Mouse (Mus musculus): ENCODE measurements at regions not wholly inside any gene's neighbourhood (a gene's known extent, or its start where the extent isn't known, plus 50 kb on each side); places are given as distances from the start of the nearest gene placed in this dataset.
A peak's percentile ranks its signal among the peaks of the same experiment; 100 is the strongest.

DNA sequence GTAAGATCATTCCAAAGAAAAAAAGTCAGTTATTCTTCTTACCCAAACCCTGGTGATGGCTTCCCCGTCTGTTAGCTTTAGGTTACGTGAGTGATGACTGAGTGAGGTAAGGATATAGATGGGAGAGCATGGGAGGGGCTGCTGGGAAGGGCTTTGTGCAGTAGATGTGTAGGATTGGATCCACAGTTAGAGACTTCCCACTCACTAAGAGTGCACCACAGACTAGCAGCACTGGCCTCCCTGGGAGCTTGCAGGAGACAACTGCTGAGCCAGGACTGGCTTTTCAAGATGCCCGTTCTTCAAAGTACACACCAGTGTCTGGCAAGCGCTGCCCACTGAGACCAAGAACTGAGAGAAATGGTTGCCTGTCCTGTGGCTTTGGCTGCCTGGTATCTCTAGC, 62.0 kb upstream of the Ifne start:
- no peak for DNase-seq (ENCODE audit: low spot score in 2 of 2)

DNA sequence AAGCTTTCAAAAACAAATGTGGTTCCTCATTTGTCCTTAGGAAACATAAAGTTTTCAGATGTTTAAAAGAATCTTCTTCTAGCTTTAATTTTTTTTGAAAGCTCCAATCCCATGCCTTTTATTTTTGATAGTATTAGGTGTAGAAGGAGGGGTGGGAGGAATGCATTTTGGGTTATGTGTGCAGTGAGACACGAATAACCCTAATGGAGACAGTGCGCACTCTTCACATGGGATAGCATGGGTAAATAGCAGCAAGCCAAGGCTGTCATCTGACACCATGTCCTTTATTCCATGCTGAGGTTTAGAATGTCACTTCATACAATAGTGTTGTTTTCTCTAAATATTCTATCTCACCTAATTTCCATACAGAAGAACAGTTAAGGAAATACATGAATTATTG, 60.7 kb upstream of the Ifne start:
- DNase-seq (ENCODE audit: low spot score in 2 of 2): no peak

DNA sequence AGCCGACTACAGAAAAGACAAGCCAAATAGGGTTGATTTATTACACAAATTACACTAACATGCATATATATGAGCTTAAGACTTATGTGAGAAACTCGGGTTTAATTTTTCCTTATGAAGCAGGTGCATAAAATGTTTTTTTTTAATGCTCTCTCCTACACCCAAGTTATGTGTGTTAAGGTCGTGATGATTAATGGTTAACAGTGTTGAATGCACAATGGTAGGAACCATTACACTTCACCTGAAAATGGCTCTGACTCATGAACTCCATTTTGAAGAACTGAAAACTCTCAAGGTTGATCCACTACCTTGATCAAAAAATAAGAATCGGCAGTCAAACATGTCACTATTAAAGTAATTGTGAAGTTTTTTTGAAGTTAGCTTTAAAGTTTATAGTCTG, 59.4 kb upstream of the Ifne start:
- no peak for DNase-seq (ENCODE audit: low spot score in 2 of 2)

DNA sequence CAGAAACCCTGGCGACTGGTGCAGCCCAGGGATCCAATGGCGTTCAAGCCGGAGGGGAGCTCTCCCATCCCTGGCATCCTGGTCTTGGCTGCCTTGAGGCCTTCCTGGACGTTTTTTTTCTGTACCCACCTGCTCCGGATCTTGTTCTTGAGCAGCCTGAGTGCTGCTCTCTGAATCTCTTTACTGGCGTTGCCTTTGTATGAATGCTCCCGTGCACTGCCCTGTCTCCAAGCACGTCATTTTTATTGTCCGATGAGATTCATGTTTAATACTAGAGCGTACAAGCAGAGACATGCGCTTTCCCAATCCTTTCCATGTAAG, 58.7 kb upstream of the Ifne start:
- no peak for DNase-seq (ENCODE audit: low spot score in 2 of 2)

DNA sequence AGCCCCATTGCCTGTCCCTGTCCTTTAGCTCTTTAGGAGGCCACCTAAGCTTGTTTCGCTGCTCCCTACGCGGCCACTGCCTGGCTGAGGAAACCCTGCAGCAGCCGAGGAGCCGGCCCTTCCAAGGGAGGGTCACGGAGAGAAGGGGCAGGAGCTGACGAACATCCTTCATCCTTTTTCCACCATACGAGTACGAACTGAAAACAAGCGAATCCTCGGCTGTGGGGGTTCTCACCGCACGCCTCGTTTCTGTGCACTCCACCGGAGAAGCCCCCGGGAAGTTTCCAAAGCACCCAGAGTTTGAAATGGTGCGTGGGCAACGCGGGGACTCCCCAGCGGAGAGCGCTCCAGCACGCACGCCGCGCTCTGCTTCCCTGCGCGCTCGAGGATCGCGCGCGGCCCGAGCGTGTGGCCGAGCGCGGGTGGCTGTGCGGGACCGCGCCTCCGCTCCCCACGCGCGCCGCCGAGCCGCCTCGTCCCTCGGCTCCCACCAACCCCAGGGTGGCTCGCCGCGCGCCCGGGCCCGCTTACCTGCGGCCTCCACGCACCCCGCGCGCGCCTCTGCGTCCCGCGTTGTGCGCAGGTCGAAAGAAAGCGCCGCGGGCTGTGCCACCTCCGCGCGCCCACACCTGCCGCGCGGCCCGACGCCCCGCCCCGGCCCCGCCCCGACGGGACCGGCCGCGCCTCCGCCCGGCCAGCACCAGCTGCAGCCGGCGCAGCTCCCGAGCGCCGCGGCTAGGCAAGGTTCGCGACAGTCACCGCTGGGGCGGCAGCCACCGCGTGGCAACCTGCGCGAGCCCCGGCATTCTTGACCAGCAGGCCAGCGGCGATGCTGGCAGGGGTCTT, 58.1 kb upstream of the Ifne start:
- DNase-seq (ENCODE audit: low spot score in 2 of 2): peak; percentile 11 to 31

DNA sequence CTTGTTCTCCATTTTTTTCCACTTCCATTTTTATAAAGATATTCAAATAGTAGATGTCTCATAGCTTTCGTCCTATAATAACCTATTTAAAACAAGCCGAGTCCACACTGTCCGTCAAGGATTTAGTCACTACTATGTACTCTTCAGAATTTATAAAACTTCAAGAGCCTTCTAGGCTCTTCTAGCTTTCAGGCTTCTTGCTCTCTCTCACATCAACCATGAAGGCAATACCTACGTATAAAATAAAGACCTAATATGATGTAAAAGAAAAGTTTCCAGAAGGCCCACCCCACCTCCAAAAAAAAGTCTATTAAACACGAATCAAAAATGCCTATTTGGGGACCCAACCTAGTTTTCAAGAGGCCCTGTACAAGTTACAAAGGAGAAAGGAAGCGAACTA, 57.0 kb upstream of the Ifne start:
- DNase-seq (ENCODE audit: low spot score in 2 of 2): no peak

DNA sequence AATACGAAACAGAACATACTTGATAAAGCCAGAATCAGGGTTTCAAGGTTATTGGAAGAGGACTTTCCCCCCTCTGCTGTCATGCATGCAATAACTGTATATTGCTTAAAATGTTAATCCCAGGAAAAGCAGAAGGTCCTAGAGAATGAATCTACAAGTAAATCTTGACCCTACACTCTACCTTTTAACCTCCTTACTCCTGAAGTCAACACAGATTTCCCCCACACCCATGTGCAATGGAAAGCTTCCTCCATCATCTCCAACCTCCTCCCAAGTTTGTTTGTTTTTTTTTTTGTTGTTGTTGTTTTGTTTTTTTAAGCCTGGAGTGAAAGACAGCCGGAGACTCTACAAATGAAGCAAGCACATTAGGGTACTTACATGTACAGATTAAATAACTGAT, 55.9 kb upstream of the Ifne start:
- DNase-seq (ENCODE audit: low spot score in 2 of 2): no peak

DNA sequence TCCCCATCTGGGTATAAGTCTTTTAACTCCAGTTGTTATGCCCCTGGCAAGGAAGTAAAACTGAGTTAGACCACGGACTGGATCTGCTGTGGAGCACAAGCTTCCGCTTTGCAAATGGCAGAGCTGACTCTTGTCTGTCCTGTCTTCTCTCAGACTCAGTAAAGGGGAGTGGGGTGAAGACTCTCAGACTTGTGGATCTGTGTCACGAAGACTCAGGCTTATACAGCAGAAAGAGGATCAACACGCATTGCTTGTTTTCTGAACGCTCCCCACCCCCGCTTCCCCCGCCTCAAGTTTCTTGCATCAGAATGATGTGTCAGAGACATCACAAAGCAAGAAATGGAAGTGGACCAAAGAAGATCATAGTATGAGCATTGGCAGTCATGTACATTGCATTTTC, 55.3 kb upstream of the Ifne start:
- no peak for DNase-seq (ENCODE audit: low spot score in 2 of 2)

DNA sequence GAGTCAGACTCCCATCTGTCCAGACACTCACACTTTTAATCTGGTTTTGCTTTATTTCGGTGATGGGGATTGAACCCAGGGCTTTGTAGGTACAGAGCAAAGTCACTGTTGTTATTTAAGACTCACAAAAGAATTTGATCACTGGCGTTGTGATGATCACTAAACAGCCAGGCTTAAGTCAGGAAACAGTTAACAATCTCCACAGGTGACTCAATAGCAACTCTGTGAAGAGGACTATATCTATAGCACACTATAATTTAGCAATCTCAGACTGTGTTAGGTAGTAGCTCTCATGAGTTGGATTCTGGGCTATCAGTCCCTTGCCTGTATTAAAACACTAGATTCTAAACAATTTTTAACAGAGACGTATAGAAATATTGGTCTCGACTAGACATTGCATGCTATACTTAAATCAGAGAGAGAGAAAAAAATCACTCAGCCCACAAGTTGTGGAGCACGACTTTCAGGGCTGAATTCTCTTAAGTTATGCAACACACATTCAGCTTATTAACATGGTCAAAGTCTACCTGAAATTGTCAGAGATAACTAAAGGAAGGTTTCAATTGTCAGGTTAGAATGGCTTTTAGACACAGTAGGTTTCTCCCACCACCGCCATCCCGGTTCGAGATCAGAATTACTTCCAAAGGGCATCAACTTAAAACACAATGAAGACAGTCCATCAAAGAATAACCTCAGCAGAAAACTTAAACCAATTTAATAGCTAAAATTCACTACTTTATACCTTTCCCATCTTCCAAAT, 54.4 kb upstream of the Ifne start:
- no peak for DNase-seq (ENCODE audit: low spot score in 2 of 2)

DNA sequence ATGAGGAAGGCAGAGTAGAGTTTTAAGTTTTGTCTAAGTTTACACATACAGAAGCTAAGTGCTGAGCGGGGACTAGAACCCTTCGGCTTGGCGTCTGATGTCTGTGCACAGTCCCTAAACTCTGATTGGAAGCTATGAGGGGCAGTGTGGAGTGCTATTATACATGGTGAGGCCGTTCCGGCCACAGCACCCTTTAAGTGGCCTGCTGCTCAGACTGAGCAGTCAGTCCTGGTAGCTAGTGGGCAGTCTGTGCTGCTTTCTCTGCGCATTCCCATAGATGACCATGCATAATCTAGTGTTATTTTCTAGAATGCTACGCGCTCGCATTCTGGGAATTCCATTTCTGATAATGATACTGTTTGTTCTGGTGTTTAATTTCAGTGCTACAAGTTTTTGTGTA, 51.2 kb upstream of the Ifne start:
- no peak for DNase-seq (ENCODE audit: low spot score in 2 of 2)
